Mouse (Mus musculus) heart, embryonic 13.5 days (tissue): ENCODE data around the gene Cacnb4. TPM values are rescaled to one million over a fixed set of nuclear protein-coding genes. Genes with fewer than 3 reads are reported as not detected.

Source experiments
- ATAC-seq: fragments of 200-750 bp; cut with Nextera tagmentation; 2 replicates; pipeline ENCODE4 v1.8.0; 2017; ENCODE audit warnings: moderate TSS enrichment; ENCODE audit not compliant: insufficient number of reproducible peaks, low FRiP score, low TSS enrichment; ENCODE audit errors: extremely low read depth
- H3K27ac ChIP-seq: fragments of 300-500 bp; sonication (generic); replicated peaks from 2 replicates; pipeline ENCODE4 v1.5.1; 2015; ENCODE audit warnings: moderate library complexity, mild to moderate bottlenecking, inconsistent platforms
- H3K27me3 ChIP-seq: fragments of 300-500 bp; sonication (generic); replicated peaks from 2 replicates; pipeline ENCODE4 v1.6.1; 2015; ENCODE audit warnings: mild to moderate bottlenecking, inconsistent platforms
- H3K36me3 ChIP-seq: fragments of 300-500 bp; sonication (generic); 2 replicates; pipeline ENCODE4 v1.6.1; 2015; ENCODE audit warnings: mild to moderate bottlenecking, inconsistent platforms
- H3K4me1 ChIP-seq: fragments of 300-500 bp; sonication (generic); 2 replicates; pipeline ENCODE4 v1.6.1; 2015; ENCODE audit warnings: inconsistent platforms
- H3K4me2 ChIP-seq: fragments of 300-500 bp; sonication (generic); 2 replicates; pipeline ENCODE4 v1.6.1; 2015; ENCODE audit warnings: inconsistent platforms, mild to moderate bottlenecking, moderate library complexity
- H3K4me3 ChIP-seq: fragments of 300-500 bp; sonication (generic); 2 replicates; pipeline ENCODE4 v1.5.1; 2015; ENCODE audit warnings: moderate library complexity, mild to moderate bottlenecking, inconsistent platforms
- H3K9ac ChIP-seq: fragments of 300-500 bp; sonication (generic); 2 replicates; pipeline ENCODE4 v1.6.1; 2015; ENCODE audit warnings: inconsistent platforms, mild to moderate bottlenecking, moderate library complexity
- H3K9me3 ChIP-seq: fragments of 300-500 bp; sonication (generic); 2 replicates; pipeline ENCODE4 v1.6.1; 2016; ENCODE audit warnings: inconsistent platforms
- WGBS: fragments of 180-500 bp; shearing (Covaris S2); methylation state at CpG from one replicate; pipeline ENCODE4 v1.1.7; 2015; ENCODE audit warnings: mixed read lengths; 5-methylcytosine and 5-hydroxymethylcytosine counted together
- polyA plus RNA-seq: library from polyadenylated mRNA; unstranded; fragments of >200 nt; fragmentation: Nextera tagmentation; extraction: Ambion mirVana; gene quantifications from 2 replicates; pipeline ENCODE4 v1.2.1, GENCODE M21; 2015

The Cacnb4 gene
- polyA plus RNA-seq, 1 experiment from 2014 or later = 0.41 TPM

GRCm38 (mm10) chr2:52435919-52436632 lies 240.6 kb downstream of the Cacnb4 start:
- peak overlapping the region; percentile 60 for H3K4me2 ChIP-seq
- H3K9me3 ChIP-seq = no peaks in the 10 kb centered on the region
- H3K27me3 ChIP-seq = no peaks in the 10 kb centered on the region
- peak overlapping the region; percentile 53; the same call in 1 of the 2 replicates for H3K9ac ChIP-seq
- H3K4me3 ChIP-seq = peak overlapping the region; percentile 30
- H3K36me3 ChIP-seq = no peaks in the 10 kb centered on the region
- 26% methylated on average over 14 of the region's 14 CpGs for WGBS
- peak; percentile 61; the same call in 1 of the 2 replicates for ATAC-seq
- H3K4me1 ChIP-seq = peaks cover 41% of the 10 kb centered on the region
- H3K27ac ChIP-seq = peak overlapping the region; percentile 51

- WGBS = 55% methylated on average over 7 of the region's 7 CpGs
- no peak for ATAC-seq
- Histone ChIP-seq H3K9me3 (no peaks in the 10 kb centered on the region), H3K36me3 (no peaks in the 10 kb centered on the region), H3K9ac (no peak overlapping the region), H3K4me1 (peaks cover 30% of the 10 kb centered on the region), H3K4me3 (no peak overlapping the region), H3K4me2 (no peak overlapping the region), H3K27ac (no peak overlapping the region), H3K27me3 (no peaks in the 10 kb centered on the region)
These were observed 243.3 kb downstream of the Cacnb4 start for GRCm38 (mm10) chr2:52433365-52433764.

- ATAC-seq = no peak
- WGBS = 69% methylated on average over 3 of the region's 3 CpGs
These were observed 249.2 kb downstream of the Cacnb4 start for GRCm38 (mm10) chr2:52427383-52427782.

GRCm38 (mm10) chr2:52426041-52426440 lies 250.6 kb downstream of the Cacnb4 start:
- 0 out of 2 replicates have a peak overlapping the region, but pooled peaks have one; percentile 91 for H3K27ac ChIP-seq
- peak overlapping the region; percentile 97; the same call in 1 of the 2 replicates for H3K9ac ChIP-seq
- H3K9me3 ChIP-seq = no peaks in the 10 kb centered on the region
- 81% methylated on average over 3 of the region's 3 CpGs for WGBS
- H3K4me2 ChIP-seq = peak overlapping the region; percentile 88
- H3K36me3 ChIP-seq = no peaks in the 10 kb centered on the region
- no peak for ATAC-seq
- peaks cover 39% of the 10 kb centered on the region for H3K4me1 ChIP-seq
- H3K27me3 ChIP-seq = no peaks in the 10 kb centered on the region
- H3K4me3 ChIP-seq = peak overlapping the region; percentile 98; the same call in 1 of the 2 replicates

More at GRCm38 (mm10) chr2:52427383-52427782, 249.2 kb downstream of the Cacnb4 start:
- no peak overlapping the region for H3K27ac ChIP-seq
- peaks cover 26% of the 10 kb centered on the region for H3K4me1 ChIP-seq
- H3K27me3 ChIP-seq = no peaks in the 10 kb centered on the region
- H3K9ac ChIP-seq = no peak overlapping the region
- no peaks in the 10 kb centered on the region for H3K9me3 ChIP-seq
- H3K36me3 ChIP-seq = no peaks in the 10 kb centered on the region
- no peak overlapping the region for H3K4me3 ChIP-seq
- H3K4me2 ChIP-seq = no peak overlapping the region

- H3K36me3 ChIP-seq = no peaks in the 10 kb centered on the region
- peak overlapping the region; percentile 88 for H3K4me2 ChIP-seq
- H3K27me3 ChIP-seq = no peaks in the 10 kb centered on the region
- 19% methylated on average over 10 of the region's 10 CpGs for WGBS
- peak overlapping the region; percentile 91 for H3K27ac ChIP-seq
- H3K4me1 ChIP-seq = peaks cover 45% of the 10 kb centered on the region
- no peak for ATAC-seq
- H3K4me3 ChIP-seq = peak overlapping the region; percentile 98
- peak overlapping the region; percentile 97 for H3K9ac ChIP-seq
- H3K9me3 ChIP-seq = no peaks in the 10 kb centered on the region
These were observed 251.2 kb downstream of the Cacnb4 start for GRCm38 (mm10) chr2:52425523-52425795.

GRCm38 (mm10) chr2:52424747-52425522 lies 251.7 kb downstream of the Cacnb4 start, which contains the start of gene Arl5a:
Gene Arl5a, minus strand, starts transcription at chr2:52424901.
- H3K27me3 ChIP-seq = no peaks in the 10 kb centered on the region
- peaks cover 50% of the 10 kb centered on the region for H3K4me1 ChIP-seq
- H3K4me3 ChIP-seq = peak within 1 kb of the TSS; percentile 98
- ATAC-seq = peak; percentile 95
- H3K36me3 ChIP-seq = no peaks in the 10 kb centered on the region
- H3K4me2 ChIP-seq = peak within 1 kb of the TSS; percentile 88
- WGBS = under 1% methylated on average over 52 of the region's 57 CpGs
- H3K27ac ChIP-seq = peak within 1 kb of the TSS; percentile 91
- no peaks in the 10 kb centered on the region for H3K9me3 ChIP-seq
- peak within 1 kb of the TSS; percentile 97 for H3K9ac ChIP-seq

- Histone ChIP-seq H3K36me3 (no peaks in the 10 kb centered on the region), H3K4me3 (peak overlapping the region; percentile 98), H3K4me2 (peak overlapping the region; percentile 88), H3K9ac (peak overlapping the region; percentile 97), H3K4me1 (peaks cover 57% of the 10 kb centered on the region), H3K27me3 (no peaks in the 10 kb centered on the region), H3K27ac (peak overlapping the region; percentile 91), H3K9me3 (no peaks in the 10 kb centered on the region)
- ATAC-seq = peak; percentile 20; the same call in 1 of the 2 replicates
- WGBS = under 1% methylated on average over 42 of the region's 42 CpGs
These were observed 252.3 kb downstream of the Cacnb4 start for GRCm38 (mm10) chr2:52424248-52424728.

GRCm38 (mm10) chr2:52423611-52424247 lies 252.9 kb downstream of the Cacnb4 start:
- H3K27ac ChIP-seq = peak overlapping the region; percentile 91
- no peaks in the 10 kb centered on the region for H3K27me3 ChIP-seq
- peak overlapping the region; percentile 97 for H3K9ac ChIP-seq
- H3K9me3 ChIP-seq = no peaks in the 10 kb centered on the region
- H3K4me3 ChIP-seq = peak overlapping the region; percentile 98
- no peaks in the 10 kb centered on the region for H3K36me3 ChIP-seq
- peaks cover 62% of the 10 kb centered on the region for H3K4me1 ChIP-seq
- no peak for ATAC-seq
- WGBS = 2% methylated on average over 16 of the region's 16 CpGs
- H3K4me2 ChIP-seq = peak overlapping the region; percentile 88

GRCm38 (mm10) chr2:52422871-52423610 lies 253.6 kb downstream of the Cacnb4 start:
- ATAC-seq = no peak
- H3K4me1 ChIP-seq = peaks cover 68% of the 10 kb centered on the region
- H3K9me3 ChIP-seq = no peaks in the 10 kb centered on the region
- no peaks in the 10 kb centered on the region for H3K27me3 ChIP-seq
- WGBS = 39% methylated on average over 8 of the region's 8 CpGs
- peak overlapping the region; percentile 97 for H3K9ac ChIP-seq
- peak overlapping the region; percentile 98 for H3K4me3 ChIP-seq
- no peaks in the 10 kb centered on the region for H3K36me3 ChIP-seq
- H3K27ac ChIP-seq = peak overlapping the region; percentile 91
- peak overlapping the region; percentile 88 for H3K4me2 ChIP-seq

- peaks cover 14% of the 10 kb centered on the region for H3K36me3 ChIP-seq
- no peaks in the 10 kb centered on the region for H3K9me3 ChIP-seq
- no peaks in the 10 kb centered on the region for H3K27me3 ChIP-seq
- WGBS = 32% methylated on average over 6 of the region's 6 CpGs
- peak overlapping the region; percentile 68 for H3K9ac ChIP-seq
- H3K4me2 ChIP-seq = peak overlapping the region; percentile 88
- H3K4me3 ChIP-seq = peak overlapping the region; percentile 98
- ATAC-seq = no peak
- H3K27ac ChIP-seq = peak overlapping the region; percentile 91
- H3K4me1 ChIP-seq = peaks cover 66% of the 10 kb centered on the region
These were observed 255.4 kb downstream of the Cacnb4 start for GRCm38 (mm10) chr2:52421197-52421596.
